ENCODE assay signal across 23 mouse cellular contexts in genomic region chr4:36311431-36311830, GRCm38 (mm10).
DNase-seq lines count a peak whose midpoint lies in the region; ATAC-seq and TF ChIP-seq lines count a peak whose summit lies in the region.
"Had no signal": no experiment of that assay in that cellular context is flagged by ENCODE, and none has a peak within 500 bp of the region (broad histone marks: within the 10 kb centered on the region; RNA-seq: fewer than 3 reads in every experiment).

No protein-coding gene starts in this region.

- DNase-seq in hindbrain, postnatal 0 days (ENCODE audit: low spot score): peak; percentile 24
- peak; percentile 18 to 24 for DNase-seq in left cerebral cortex, adult 2 months (ENCODE audit: extremely low spot score in 1 of 2, low spot score in 2 of 2)
- no peak for DNase-seq in left cerebral cortex, postnatal 10 days (ENCODE audit: extremely low spot score in 1 of 2, low spot score in 2 of 2)
- peak; percentile 38 to 50 for DNase-seq in right cerebral cortex, adult 2 months (ENCODE audit: low spot score in 2 of 2)
- DNase-seq in right cerebral cortex, postnatal 4 days: no peak
- no peak for DNase-seq in urinary bladder, adult 2 months (ENCODE audit: low spot score)
- DNase-seq: adrenal gland, postnatal 14 days; cerebellum, adult 2 months; cerebellum, postnatal 10 days; embryo, embryonic 11 days; gastrocnemius, postnatal 10 days; heart, adult 18-20 months; heart, postnatal 10 days; heart, postnatal 4 days had no signal

- H3K27me3 ChIP-seq in hindbrain, postnatal 0 days (ENCODE audit: insufficient read depth, low read length): no peaks in the 10 kb centered on the region
- no peaks in the 10 kb centered on the region for H3K27me3 ChIP-seq in hindbrain, embryonic 16.5 days (replicated peaks; ENCODE audit: control insufficient read depth, insufficient read depth, low read length)
- H3K27me3 ChIP-seq: embryonic facial prominence, embryonic 15.5 days; hindbrain, embryonic 12.5 days; Patski had no signal

- intact Hi-C loops in left cerebral cortex, adult 2 months (cut with DNase I): no loop called here
- intact Hi-C loops in left cerebral cortex, postnatal 10 days (cut with DNase I): no loop called here

- H3K9ac ChIP-seq in hindbrain, postnatal 0 days (replicated peaks; ENCODE audit: low read length): no peak overlapping the region
- H3K9ac ChIP-seq in hindbrain, embryonic 16.5 days (ENCODE audit: low read depth, low read length): no peak overlapping the region
- H3K9ac ChIP-seq: embryonic facial prominence, embryonic 15.5 days; hindbrain, embryonic 12.5 days had no signal

- H3K4me1 ChIP-seq in hindbrain, postnatal 0 days (ENCODE audit: insufficient read depth, low read length): no peaks in the 10 kb centered on the region
- no peaks in the 10 kb centered on the region for H3K4me1 ChIP-seq in hindbrain, embryonic 16.5 days (ENCODE audit: control insufficient read depth, insufficient read depth, low read depth, low read length)
- H3K4me1 ChIP-seq: embryonic facial prominence, embryonic 15.5 days; forebrain, embryonic 10.5 days; heart, embryonic 10.5 days; hindbrain, embryonic 12.5 days had no signal

- TF ChIP-seq CTCF in hindbrain, postnatal 0 days (IDR thresholded peaks at IDR 0.05; ENCODE audit: low read depth): no peak
- TF ChIP-seq CTCF in left cerebral cortex, adult 2 months (IDR thresholded peaks at IDR 0.05): no peak

- no peaks in the 10 kb centered on the region for H3K9me3 ChIP-seq in hindbrain, postnatal 0 days (ENCODE audit: low read length)
- H3K9me3 ChIP-seq in hindbrain, embryonic 16.5 days (ENCODE audit: control insufficient read depth, low read length): no peaks in the 10 kb centered on the region
- H3K9me3 ChIP-seq: embryonic facial prominence, embryonic 15.5 days; forebrain, embryonic 10.5 days; heart, embryonic 10.5 days; hindbrain, embryonic 12.5 days had no signal

- 67% methylated on average over 6 of the region's 6 CpGs for WGBS in hindbrain, postnatal 0 days
- WGBS in hindbrain, embryonic 16.5 days: 75% methylated on average over 6 of the region's 6 CpGs

- no peak for ATAC-seq in hindbrain, postnatal 0 days
- no peak for ATAC-seq in hindbrain, embryonic 16.5 days
- ATAC-seq: activated CD4-positive, CD25-positive, alpha-beta regulatory T cell, adult 4 months; forebrain, embryonic 14.5 days; Patski had no signal

- no peak overlapping the region for H3K4me2 ChIP-seq in hindbrain, postnatal 0 days (ENCODE audit: low read depth, low read length)
- H3K4me2 ChIP-seq in hindbrain, embryonic 16.5 days (ENCODE audit: low read length): no peak overlapping the region
- H3K4me2 ChIP-seq: embryonic facial prominence, embryonic 15.5 days; hindbrain, embryonic 12.5 days had no signal

- H3K36me3 ChIP-seq in hindbrain, postnatal 0 days (ENCODE audit: insufficient read depth, low read length): no peaks in the 10 kb centered on the region
- no peaks in the 10 kb centered on the region for H3K36me3 ChIP-seq in hindbrain, embryonic 16.5 days (ENCODE audit: control insufficient read depth, insufficient read depth, low read length)
- H3K36me3 ChIP-seq: embryonic facial prominence, embryonic 15.5 days; forebrain, embryonic 10.5 days; heart, embryonic 10.5 days; hindbrain, embryonic 12.5 days had no signal

- no peak overlapping the region for H3K4me3 ChIP-seq in hindbrain, postnatal 0 days (ENCODE audit: low read length)
- H3K4me3 ChIP-seq in hindbrain, embryonic 16.5 days (ENCODE audit: low read length): no peak overlapping the region
- H3K4me3 ChIP-seq in left cerebral cortex, adult 2 months: no peak overlapping the region
- H3K4me3 ChIP-seq: embryonic facial prominence, embryonic 15.5 days; erythroblast, embryonic 14.5 days; forebrain, embryonic 10.5 days; heart, embryonic 10.5 days; hindbrain, embryonic 12.5 days had no signal

- no peak overlapping the region for H3K27ac ChIP-seq in hindbrain, postnatal 0 days
- H3K27ac ChIP-seq in hindbrain, embryonic 16.5 days (ENCODE audit: low read depth, low read length): no peak overlapping the region
- H3K27ac ChIP-seq in left cerebral cortex, adult 2 months: no peak overlapping the region
- H3K27ac ChIP-seq: embryonic facial prominence, embryonic 15.5 days; forebrain, embryonic 10.5 days; heart, embryonic 10.5 days; hindbrain, embryonic 12.5 days had no signal

Comparison
In these comparisons a context has a peak if more than half of its experiments do, and no peak if none do; other contexts are left out.
1. DNase-seq: peak in hindbrain, postnatal 0 days (single experiment), left cerebral cortex, adult 2 months (2 of 2) and right cerebral cortex, adult 2 months (2 of 2); none in left cerebral cortex, postnatal 10 days (0 of 2), right cerebral cortex, postnatal 4 days (single experiment) and urinary bladder, adult 2 months (single experiment).